Mouse (Mus musculus) C2C12 (cell line): ENCODE results near the gene Ush1c. TPM values are rescaled to one million over a fixed set of nuclear protein-coding genes. Genes with fewer than 3 reads are reported as not detected.

Source experiments
- H3K27me3 ChIP-seq: one replicate; pipeline ENCODE4 v1.6.1; 2011; ENCODE audit not compliant: control insufficient read depth, insufficient read depth, insufficient read length
- H3K36me3 ChIP-seq: one replicate; pipeline ENCODE4 v1.6.1; 2011; ENCODE audit not compliant: control insufficient read depth, insufficient read depth
- H3K4me3 ChIP-seq: one replicate; pipeline ENCODE4 v1.5.1; 2011; ENCODE audit warnings: mild to moderate bottlenecking, control low read depth; ENCODE audit not compliant: poor library complexity, insufficient read depth, severe bottlenecking
- H3K79me2 ChIP-seq: one replicate; pipeline ENCODE4 v1.6.1; 2011; ENCODE audit not compliant: control insufficient read depth, insufficient read depth
- H3K79me3 ChIP-seq: one replicate; pipeline ENCODE4 v1.6.1; 2011; ENCODE audit warnings: low read depth, control low read depth
- H3ac ChIP-seq: one replicate; pipeline ENCODE3; 2011; ENCODE audit warnings: low read depth; ENCODE audit not compliant: control insufficient read depth, insufficient read length
- CEBPB ChIP-seq: IDR thresholded peaks from one replicate; pipeline ENCODE4 v1.6.1; 2011; ENCODE audit warnings: low read depth, mild to moderate bottlenecking, control low read depth, moderate library complexity
- CTCF ChIP-seq: IDR thresholded peaks from one replicate; pipeline ENCODE4 v1.5.1; 2011; ENCODE audit not compliant: control insufficient read depth, insufficient read depth, insufficient read length
- FOSL1 ChIP-seq: IDR thresholded peaks from one replicate; pipeline ENCODE4 v1.8.0; 2011; ENCODE audit warnings: mild to moderate bottlenecking, low read length; ENCODE audit not compliant: poor library complexity, insufficient read depth, severe bottlenecking
- MAX ChIP-seq: IDR thresholded peaks from one replicate; pipeline ENCODE4 v1.6.1; 2011; ENCODE audit warnings: mild to moderate bottlenecking, control low read depth
- MYOD1 ChIP-seq: IDR thresholded peaks from one replicate; pipeline ENCODE4 v1.6.1; 2011; ENCODE audit warnings: low read depth; ENCODE audit not compliant: control insufficient read depth, insufficient read length
- MYOG ChIP-seq: IDR thresholded peaks from one replicate; pipeline ENCODE4 v1.6.1; 2011; ENCODE audit not compliant: control insufficient read depth, insufficient read length; ENCODE audit errors: extremely low read depth
- USF1 ChIP-seq: IDR thresholded peaks from one replicate; pipeline ENCODE4 v1.6.1; 2011; ENCODE audit warnings: low read depth, mild to moderate bottlenecking, control low read depth, moderate library complexity
- long read RNA-seq, 2 experiments: library from polyadenylated mRNA; unstranded; transcript quantifications; one replicate each; pipeline ENCODE4 v2.0.0; 2019 to 2020
- polyA plus RNA-seq: library from polyadenylated mRNA; unstranded; fragments of >200 nt; fragmentation: generic; extraction: Trizol; gene quantifications from one replicate; pipeline ENCODE4 v1.2.1, GENCODE M21; 2012; ENCODE audit warnings: missing spikeins

Gene Ush1c
- polyA plus RNA-seq = not detected
- long read RNA-seq, experiment 1 = 0 reads
- long read RNA-seq, experiment 2 = 0 reads

- no peak for TF ChIP-seq CTCF
- TF ChIP-seq MYOG = no peak
- no peak for TF ChIP-seq CEBPB
- no peak for TF ChIP-seq MAX
- TF ChIP-seq MYOD1 = no peak
- TF ChIP-seq FOSL1 = no peak
- no peak for TF ChIP-seq USF1
- H3K79me3 ChIP-seq = no peaks in the 10 kb centered on the region
- H3K36me3 ChIP-seq = no peaks in the 10 kb centered on the region
- H3K79me2 ChIP-seq = no peaks in the 10 kb centered on the region
- no peak within 1 kb of the TSS for H3K4me3 ChIP-seq
- H3ac ChIP-seq = no peak within 1 kb of the TSS
- peaks cover 48% of the 10 kb centered on the region for H3K27me3 ChIP-seq
Observed at GRCm38 (mm10) chr7:46238346-46238745, at the start of gene Ush1c. Gene Ush1c, minus strand, starts transcription at chr7:46238503.

GRCm38 (mm10) chr7:46287051-46287450 lies 48.7 kb upstream of the Ush1c start:
- Histone ChIP-seq H3ac (no peak overlapping the region), H3K79me2 (no peaks in the 10 kb centered on the region), H3K4me3 (no peak overlapping the region), H3K36me3 (no peaks in the 10 kb centered on the region), H3K79me3 (no peaks in the 10 kb centered on the region), H3K27me3 (no peaks in the 10 kb centered on the region)
- TF ChIP-seq CTCF (no peak), MYOG (no peak), FOSL1 (no peak), MYOD1 (no peak), USF1 (no peak)

- Histone ChIP-seq H3K4me3 (no peak overlapping the region), H3K79me3 (no peaks in the 10 kb centered on the region), H3K36me3 (no peaks in the 10 kb centered on the region), H3ac (no peak overlapping the region), H3K27me3 (no peaks in the 10 kb centered on the region), H3K79me2 (no peaks in the 10 kb centered on the region)
- TF ChIP-seq MAX = no peak
- TF ChIP-seq USF1 = no peak
- no peak for TF ChIP-seq MYOG
- no peak for TF ChIP-seq CTCF
- no peak for TF ChIP-seq FOSL1
- no peak for TF ChIP-seq MYOD1
- TF ChIP-seq CEBPB = no peak
Observed at GRCm38 (mm10) chr7:46286391-46286790, 48.1 kb upstream of the Ush1c start.

GRCm38 (mm10) chr7:46285161-46285839 lies 47.0 kb upstream of the Ush1c start:
- TF ChIP-seq CEBPB = no peak
- no peak for TF ChIP-seq CTCF
- TF ChIP-seq MYOD1 = no peak
- no peak for TF ChIP-seq MAX

GRCm38 (mm10) chr7:46283681-46284080 lies 45.4 kb upstream of the Ush1c start:
- TF ChIP-seq MYOD1 (no peak), MYOG (no peak), CTCF (no peak), FOSL1 (no peak), CEBPB (no peak)
- Histone ChIP-seq H3K79me3 (no peaks in the 10 kb centered on the region), H3ac (no peak overlapping the region), H3K4me3 (no peak overlapping the region), H3K79me2 (no peaks in the 10 kb centered on the region), H3K27me3 (no peaks in the 10 kb centered on the region), H3K36me3 (no peaks in the 10 kb centered on the region)

More at GRCm38 (mm10) chr7:46285161-46285839, 47.0 kb upstream of the Ush1c start:
- no peaks in the 10 kb centered on the region for H3K36me3 ChIP-seq
- no peak overlapping the region for H3ac ChIP-seq
- no peak overlapping the region for H3K4me3 ChIP-seq
- H3K79me3 ChIP-seq = no peaks in the 10 kb centered on the region
- no peaks in the 10 kb centered on the region for H3K27me3 ChIP-seq
- no peaks in the 10 kb centered on the region for H3K79me2 ChIP-seq

- peaks cover under 1% of the 10 kb centered on the region for H3K27me3 ChIP-seq
Observed at GRCm38 (mm10) chr7:46282276-46282675, 44.0 kb upstream of the Ush1c start.

More at GRCm38 (mm10) chr7:46282276-46282675, 44.0 kb upstream of the Ush1c start:
- Histone ChIP-seq H3K36me3 (no peaks in the 10 kb centered on the region), H3ac (no peak overlapping the region), H3K79me3 (no peaks in the 10 kb centered on the region), H3K79me2 (no peaks in the 10 kb centered on the region), H3K4me3 (no peak overlapping the region)
- no peak for TF ChIP-seq FOSL1
- no peak for TF ChIP-seq MYOG
- no peak for TF ChIP-seq MYOD1
- no peak for TF ChIP-seq USF1
